Mouse (Mus musculus): Measurements from ENCODE around the gene Relt. TPM values are rescaled to one million over a fixed set of nuclear protein-coding genes. Genes with fewer than 3 reads are reported as not detected.

Gene Relt
- polyA plus RNA-seq, 1 experiment from 2014 or later = 3.5 TPM

DNA sequence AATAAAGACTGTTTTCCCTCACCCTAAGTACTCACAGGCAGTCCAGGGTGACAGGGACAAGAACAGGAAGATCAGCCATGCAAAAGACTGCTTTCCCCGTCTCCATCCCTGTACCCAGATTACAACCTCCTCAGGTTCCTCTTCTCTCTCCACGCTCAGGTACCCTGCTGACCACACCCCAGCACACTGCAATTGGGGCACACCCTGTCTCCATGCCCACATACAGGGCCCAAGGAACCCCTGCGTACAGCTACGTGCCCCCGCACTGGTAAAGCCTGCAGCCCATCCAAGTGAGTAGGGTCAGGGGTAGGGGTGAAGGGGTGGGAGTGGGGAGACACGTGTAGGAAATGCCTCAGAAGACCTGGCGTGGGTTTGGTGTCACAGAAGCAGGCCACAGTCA, 28.1 kb downstream of the Relt start:
- no peaks in the 10 kb centered on the region for H3K9me3 ChIP-seq
- peaks cover 75% of the 10 kb centered on the region for H3K36me3 ChIP-seq
- H3K27ac ChIP-seq = no peak overlapping the region
- no peak overlapping the region for H3K4me3 ChIP-seq (replicated peaks)
- no peaks in the 10 kb centered on the region for H3K27me3 ChIP-seq
- no peak overlapping the region for H3K4me2 ChIP-seq
- ATAC-seq (ENCODE audit: insufficient number of reproducible peaks, insufficient read depth, low FRiP score, low TSS enrichment, low read depth) = no peak
- H3K9ac ChIP-seq (replicated peaks) = no peak overlapping the region
- no peaks in the 10 kb centered on the region; the same call in 1 of the 2 replicates for H3K4me1 ChIP-seq (replicated peaks)
- WGBS = 87% methylated on average over 7 of the region's 7 CpGs

DNA sequence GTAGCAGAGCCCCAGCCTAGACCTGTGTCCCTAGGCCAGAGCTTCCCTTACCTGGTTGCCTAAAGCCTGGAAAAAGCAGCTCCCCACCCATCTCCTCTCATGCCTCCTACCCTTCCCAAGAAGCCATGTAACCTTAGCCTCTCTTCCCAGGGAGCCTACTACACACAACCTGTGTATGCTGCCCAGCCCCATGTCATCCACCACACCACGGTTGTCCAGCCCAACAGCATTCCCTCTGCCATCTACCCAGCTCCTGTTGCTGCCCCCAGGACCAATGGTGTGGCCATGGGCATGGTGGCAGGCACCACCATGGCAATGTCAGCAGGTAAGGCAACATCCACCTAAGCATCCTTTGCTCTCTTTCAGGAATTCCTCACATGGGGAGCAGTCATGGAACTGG, 29.4 kb downstream of the Relt start:
- no peak for ATAC-seq (ENCODE audit: insufficient number of reproducible peaks, insufficient read depth, low FRiP score, low TSS enrichment, low read depth)
- no peak overlapping the region for H3K27ac ChIP-seq
- H3K4me1 ChIP-seq (replicated peaks) = no peaks in the 10 kb centered on the region
- no peak overlapping the region for H3K9ac ChIP-seq (replicated peaks)
- H3K4me2 ChIP-seq = no peak overlapping the region
- WGBS = 95% methylated on average over 1 of the region's 1 CpGs
- H3K27me3 ChIP-seq = no peaks in the 10 kb centered on the region
- H3K9me3 ChIP-seq = no peaks in the 10 kb centered on the region
- no peak overlapping the region for H3K4me3 ChIP-seq (replicated peaks)
- peaks cover 74% of the 10 kb centered on the region for H3K36me3 ChIP-seq

DNA sequence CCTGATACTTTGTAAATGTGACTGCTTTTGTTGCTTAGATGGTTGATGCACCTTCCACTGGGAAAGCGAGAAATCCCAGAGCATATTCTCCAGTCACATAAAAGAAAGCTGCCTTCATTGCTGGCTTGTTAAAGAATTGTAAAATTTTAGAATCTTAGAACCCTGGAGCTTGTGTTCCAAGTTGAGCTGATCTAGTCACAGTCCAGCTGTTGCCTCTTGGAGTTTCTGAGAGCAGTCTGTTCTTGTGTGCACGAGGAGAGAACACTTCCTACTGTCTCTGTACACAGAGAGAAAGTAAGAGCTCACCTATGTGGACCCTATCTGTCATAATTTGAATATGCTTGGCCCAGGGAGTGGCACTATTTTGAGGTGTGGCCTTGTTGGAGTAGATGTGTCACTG, 34.7 kb downstream of the Relt start:
- Histone ChIP-seq H3K36me3 (peaks cover 47% of the 10 kb centered on the region), H3K4me1 (replicated peaks) (no peaks in the 10 kb centered on the region), H3K9me3 (no peaks in the 10 kb centered on the region), H3K27me3 (no peaks in the 10 kb centered on the region), H3K4me3 (replicated peaks) (no peak overlapping the region), H3K27ac (no peak overlapping the region), H3K4me2 (no peak overlapping the region), H3K9ac (replicated peaks) (no peak overlapping the region)
- 84% methylated on average over 2 of the region's 2 CpGs for WGBS
- ATAC-seq (ENCODE audit: insufficient number of reproducible peaks, insufficient read depth, low FRiP score, low TSS enrichment, low read depth) = no peak

DNA sequence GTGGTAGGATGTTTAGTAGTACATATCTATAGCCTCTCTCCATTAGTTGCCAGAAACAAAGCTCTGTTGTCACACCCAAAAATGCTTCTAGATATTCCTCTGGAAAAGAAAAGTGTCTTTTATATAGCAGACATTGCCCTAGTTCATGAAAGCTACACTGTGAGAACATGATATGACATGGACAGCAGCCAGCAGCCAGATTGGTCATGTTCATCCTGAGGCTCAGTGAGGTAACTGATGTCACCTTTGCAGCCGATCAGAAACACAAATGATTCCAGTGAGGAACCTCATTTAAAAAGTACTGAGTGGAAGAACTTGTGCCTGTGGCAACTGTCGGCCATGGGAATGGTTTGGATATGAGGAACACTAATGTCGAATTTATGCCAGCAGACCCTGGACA, 38.6 kb downstream of the Relt start:
- H3K9me3 ChIP-seq = no peaks in the 10 kb centered on the region
- ATAC-seq (ENCODE audit: insufficient number of reproducible peaks, insufficient read depth, low FRiP score, low TSS enrichment, low read depth) = no peak
- no peaks in the 10 kb centered on the region for H3K27me3 ChIP-seq
- H3K27ac ChIP-seq = no peak overlapping the region
- H3K4me2 ChIP-seq = no peak overlapping the region
- no peak overlapping the region for H3K9ac ChIP-seq (replicated peaks)
- H3K4me3 ChIP-seq (replicated peaks) = no peak overlapping the region
- WGBS = 90% methylated on average over 3 of the region's 3 CpGs
- peaks cover 26% of the 10 kb centered on the region for H3K36me3 ChIP-seq
- no peaks in the 10 kb centered on the region for H3K4me1 ChIP-seq (replicated peaks)

DNA sequence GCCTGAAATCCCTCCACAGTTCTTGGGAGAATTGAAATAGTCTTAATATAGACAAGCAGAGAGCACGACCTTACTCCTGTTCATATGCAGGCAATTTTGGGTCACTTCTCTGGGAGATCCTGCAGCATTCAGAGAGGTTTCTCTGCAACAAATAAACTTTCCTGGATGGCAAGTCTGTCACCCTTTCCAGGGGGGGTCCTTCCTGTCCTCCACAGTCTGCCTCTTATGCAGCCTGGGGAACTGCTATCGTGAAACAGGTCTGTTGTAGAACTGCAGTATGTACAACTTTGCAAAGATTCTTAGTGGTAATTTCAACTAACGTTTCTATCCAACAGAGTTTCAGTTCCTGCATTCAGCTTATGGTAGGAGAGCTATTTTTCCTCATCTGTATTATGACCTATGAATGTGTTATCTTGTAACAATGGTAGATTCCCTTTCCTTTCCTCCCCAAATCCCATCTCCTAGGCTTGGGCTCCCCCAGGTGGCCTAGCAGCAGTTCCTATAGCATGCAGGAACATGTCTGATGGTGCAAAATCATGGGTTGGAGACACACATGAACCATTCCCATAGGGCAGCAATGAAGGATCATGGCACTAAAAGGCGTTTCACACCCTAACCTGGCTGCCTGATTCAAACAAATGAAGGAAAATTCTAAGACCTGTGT, 44.7 kb downstream of the Relt start:
- H3K9ac ChIP-seq (replicated peaks) = no peak overlapping the region
- no peaks in the 10 kb centered on the region; the same call in 1 of the 2 replicates for H3K4me1 ChIP-seq (replicated peaks)
- H3K27ac ChIP-seq = no peak overlapping the region
- no peaks in the 10 kb centered on the region for H3K27me3 ChIP-seq
- 94% methylated on average over 4 of the region's 4 CpGs for WGBS
- no peak overlapping the region for H3K4me3 ChIP-seq (replicated peaks)
- H3K9me3 ChIP-seq = no peaks in the 10 kb centered on the region
- ATAC-seq (ENCODE audit: insufficient number of reproducible peaks, insufficient read depth, low FRiP score, low TSS enrichment, low read depth) = no peak
- no peaks in the 10 kb centered on the region; the same call in 1 of the 2 replicates for H3K36me3 ChIP-seq
- H3K4me2 ChIP-seq = no peak overlapping the region

DNA sequence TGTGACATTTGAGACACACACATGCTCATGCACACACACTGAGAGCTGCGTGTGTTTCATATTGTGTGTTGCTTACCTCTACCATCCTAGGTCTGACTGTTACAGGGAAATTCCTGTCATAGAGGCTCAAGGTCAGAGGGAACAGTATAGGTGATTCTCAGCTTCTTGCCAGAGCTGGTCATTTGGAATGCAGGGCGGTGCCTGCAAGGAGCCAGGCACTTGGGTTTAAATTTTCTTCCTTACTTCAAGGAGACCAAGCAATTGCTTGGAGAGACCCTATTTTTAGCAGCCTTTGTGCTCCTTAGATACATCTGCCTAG, 45.8 kb downstream of the Relt start:
- Histone ChIP-seq H3K36me3 (no peaks in the 10 kb centered on the region; the same call in 1 of the 2 replicates), H3K9ac (replicated peaks) (no peak overlapping the region), H3K27me3 (no peaks in the 10 kb centered on the region), H3K4me1 (replicated peaks) (no peaks in the 10 kb centered on the region; the same call in 1 of the 2 replicates), H3K4me2 (no peak overlapping the region), H3K27ac (no peak overlapping the region), H3K9me3 (no peaks in the 10 kb centered on the region), H3K4me3 (replicated peaks) (no peak overlapping the region)
- ATAC-seq (ENCODE audit: insufficient number of reproducible peaks, insufficient read depth, low FRiP score, low TSS enrichment, low read depth) = no peak
- WGBS = 88% methylated on average over 2 of the region's 2 CpGs

DNA sequence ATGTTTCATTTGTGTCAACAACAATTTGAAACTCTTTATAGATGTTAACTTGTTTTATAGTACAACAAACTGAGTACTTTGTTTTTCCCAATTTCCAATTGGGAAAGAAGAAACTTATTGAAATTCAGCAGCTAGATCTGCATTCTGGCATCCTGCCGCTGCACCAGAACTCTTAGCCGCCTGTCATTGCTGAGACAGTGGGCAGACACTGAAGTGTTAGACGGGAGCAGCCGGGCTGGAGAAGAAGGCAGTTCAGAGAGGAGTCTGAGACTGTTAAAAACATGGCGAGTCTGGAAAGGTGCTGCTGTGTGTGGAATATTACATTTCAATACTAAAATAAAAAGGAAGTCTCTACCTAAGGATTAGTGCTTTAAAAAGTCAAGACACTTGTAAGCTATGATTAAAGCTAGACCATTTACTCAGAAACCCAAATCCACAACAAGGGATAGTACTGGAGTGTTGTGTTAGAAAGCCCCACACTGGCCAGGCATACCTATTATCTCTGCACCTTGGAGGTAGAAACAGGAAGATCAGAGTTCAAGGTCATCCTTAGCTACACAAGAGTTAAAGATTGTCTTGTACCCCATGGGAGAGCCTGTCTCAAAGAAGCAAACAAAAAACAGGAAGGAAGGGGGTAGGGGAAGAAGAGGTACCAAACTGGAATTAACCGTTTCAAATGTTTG, 46.3 kb downstream of the Relt start:
- Histone ChIP-seq H3K27me3 (no peaks in the 10 kb centered on the region), H3K27ac (no peak overlapping the region), H3K9me3 (no peaks in the 10 kb centered on the region), H3K36me3 (no peaks in the 10 kb centered on the region; the same call in 1 of the 2 replicates), H3K9ac (replicated peaks) (no peak overlapping the region), H3K4me1 (replicated peaks) (no peaks in the 10 kb centered on the region; the same call in 1 of the 2 replicates), H3K4me3 (replicated peaks) (no peak overlapping the region), H3K4me2 (no peak overlapping the region)
- 74% methylated on average over 6 of the region's 6 CpGs for WGBS
- no peak for ATAC-seq (ENCODE audit: insufficient number of reproducible peaks, insufficient read depth, low FRiP score, low TSS enrichment, low read depth)

DNA sequence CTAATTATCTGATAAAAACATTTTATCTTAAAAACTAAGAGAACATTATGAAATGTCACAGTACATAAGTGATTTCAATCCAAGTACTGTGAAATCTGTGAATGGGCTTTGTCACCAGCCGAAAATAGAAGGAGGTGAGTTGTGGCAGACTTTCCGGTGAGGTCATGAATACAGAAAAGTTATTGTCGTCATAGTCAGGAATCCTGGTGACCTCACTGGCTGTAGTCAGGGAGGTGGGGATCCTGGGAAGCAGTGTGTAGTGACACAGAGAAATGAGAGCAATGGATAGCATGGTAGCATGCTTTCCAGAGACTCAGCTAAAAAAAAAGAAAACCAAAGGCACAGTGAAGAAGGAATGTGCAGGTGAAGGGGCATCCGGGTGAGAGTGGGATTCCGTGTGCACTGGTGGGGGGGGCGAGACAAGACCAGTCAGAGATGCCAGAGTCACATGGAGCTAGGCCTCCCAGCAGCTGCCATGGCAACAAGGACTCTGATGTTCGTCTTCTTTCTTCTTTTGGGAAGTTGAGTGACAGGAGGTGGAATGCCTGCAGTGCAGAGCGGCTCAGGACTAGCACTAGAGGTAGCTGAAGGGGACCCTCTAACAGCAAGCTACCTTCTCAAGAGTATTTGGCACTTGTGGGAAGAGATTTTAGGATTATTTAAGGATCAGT, 47.2 kb downstream of the Relt start:
- Histone ChIP-seq H3K9me3 (no peaks in the 10 kb centered on the region), H3K4me3 (replicated peaks) (no peak overlapping the region), H3K9ac (replicated peaks) (no peak overlapping the region), H3K4me1 (replicated peaks) (no peaks in the 10 kb centered on the region; the same call in 1 of the 2 replicates), H3K27ac (no peak overlapping the region), H3K27me3 (no peaks in the 10 kb centered on the region), H3K4me2 (no peak overlapping the region), H3K36me3 (no peaks in the 10 kb centered on the region; the same call in 1 of the 2 replicates)
- WGBS = 77% methylated on average over 8 of the region's 8 CpGs
- ATAC-seq (ENCODE audit: insufficient number of reproducible peaks, insufficient read depth, low FRiP score, low TSS enrichment, low read depth) = no peak

DNA sequence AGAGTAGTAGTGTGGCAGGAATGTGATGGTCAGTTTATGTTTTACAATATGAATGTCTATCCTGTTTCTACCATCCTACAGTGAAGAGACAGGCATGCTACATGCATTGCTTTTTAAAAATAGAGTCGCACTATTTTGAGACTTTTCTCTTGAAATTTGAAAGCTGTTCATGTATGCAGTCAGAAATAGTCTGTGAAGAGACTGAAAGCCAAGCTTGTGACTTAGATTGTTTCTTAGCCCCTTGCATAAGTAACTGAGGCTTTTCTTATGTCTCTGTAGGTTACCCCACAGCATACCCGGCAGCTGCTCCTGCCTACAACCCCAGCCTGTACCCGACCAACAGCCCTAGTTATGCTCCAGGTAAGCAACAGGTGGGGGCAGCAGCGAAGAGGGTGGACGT, 50.6 kb downstream of the Relt start:
- Histone ChIP-seq H3K9ac (replicated peaks) (no peak overlapping the region), H3K27ac (no peak overlapping the region), H3K4me3 (replicated peaks) (no peak overlapping the region), H3K9me3 (no peaks in the 10 kb centered on the region), H3K27me3 (no peaks in the 10 kb centered on the region), H3K36me3 (peaks cover 7% of the 10 kb centered on the region; the same call in 1 of the 2 replicates), H3K4me1 (replicated peaks) (no peaks in the 10 kb centered on the region; the same call in 1 of the 2 replicates), H3K4me2 (no peak overlapping the region)
- ATAC-seq (ENCODE audit: insufficient number of reproducible peaks, insufficient read depth, low FRiP score, low TSS enrichment, low read depth) = no peak
- 83% methylated on average over 5 of the region's 5 CpGs for WGBS

DNA sequence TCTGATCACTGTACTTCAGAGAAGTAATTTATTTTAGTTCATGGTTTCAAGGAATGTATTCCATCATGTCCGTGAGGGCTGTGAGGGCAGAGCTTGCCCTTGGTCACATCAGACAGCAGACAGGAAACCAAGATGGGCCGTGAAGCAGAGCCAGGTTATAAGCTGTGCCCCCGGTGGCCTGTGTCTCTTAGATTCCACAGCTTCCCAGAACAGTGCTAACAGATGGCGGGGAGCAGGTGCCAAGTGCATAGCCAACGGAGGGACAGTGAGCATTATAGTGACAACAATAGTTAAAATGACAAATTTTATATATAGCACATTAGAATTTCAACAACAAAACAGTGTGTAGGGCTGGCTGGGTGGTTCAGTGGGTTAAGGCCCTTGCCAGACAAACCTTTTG, 51.3 kb downstream of the Relt start:
- 89% methylated on average over 5 of the region's 5 CpGs for WGBS

DNA sequence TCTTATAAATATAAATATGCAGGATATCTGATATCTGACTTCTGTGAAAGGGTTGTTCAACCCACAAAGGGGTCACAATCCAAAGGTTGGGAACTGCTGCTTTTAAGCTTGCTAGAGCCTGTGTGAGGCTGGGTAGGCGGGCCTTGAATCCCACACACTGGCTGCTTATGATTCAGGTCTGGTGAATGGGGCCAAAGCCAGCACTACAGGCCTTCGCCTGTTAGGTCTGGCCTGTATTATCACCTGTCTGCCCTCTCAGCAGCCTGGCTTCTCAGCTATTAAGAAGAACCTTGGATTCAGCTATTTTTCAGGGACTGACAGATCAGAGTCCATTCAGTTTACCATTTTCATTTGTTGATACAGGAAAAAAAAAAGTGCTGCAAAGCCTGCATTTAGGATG, 57.9 kb downstream of the Relt start:
- H3K4me2 ChIP-seq = no peak overlapping the region
- H3K4me3 ChIP-seq (replicated peaks) = no peak overlapping the region
- H3K36me3 ChIP-seq = 0 out of 2 replicates have a peak, but pooled peaks cover 7% of the 10 kb centered on the region
- peak overlapping the region; percentile 42; the same call in 1 of the 2 replicates for H3K27ac ChIP-seq
- no peak overlapping the region for H3K9ac ChIP-seq (replicated peaks)
- no peaks in the 10 kb centered on the region for H3K9me3 ChIP-seq
- 70% methylated on average over 2 of the region's 2 CpGs for WGBS
- ATAC-seq (ENCODE audit: insufficient number of reproducible peaks, insufficient read depth, low FRiP score, low TSS enrichment, low read depth) = no peak
- no peaks in the 10 kb centered on the region for H3K27me3 ChIP-seq
- peaks cover 12% of the 10 kb centered on the region for H3K4me1 ChIP-seq (replicated peaks)

More for the DNA sequence above, 51.3 kb downstream of the Relt start:
- Histone ChIP-seq H3K27me3 (no peaks in the 10 kb centered on the region), H3K4me2 (no peak overlapping the region), H3K4me1 (replicated peaks) (no peaks in the 10 kb centered on the region; the same call in 1 of the 2 replicates), H3K9ac (replicated peaks) (no peak overlapping the region), H3K9me3 (no peaks in the 10 kb centered on the region), H3K4me3 (replicated peaks) (no peak overlapping the region), H3K27ac (no peak overlapping the region), H3K36me3 (peaks cover 7% of the 10 kb centered on the region; the same call in 1 of the 2 replicates)
- ATAC-seq (ENCODE audit: insufficient number of reproducible peaks, insufficient read depth, low FRiP score, low TSS enrichment, low read depth) = no peak
